Mouse (Mus musculus) CH12.LX (cell line): ENCODE data around the gene Psme1. TPM values are rescaled to one million over a fixed set of nuclear protein-coding genes. Genes with fewer than 3 reads are reported as not detected.

ENCODE experiments used
- DNase-seq: peaks from one replicate; pipeline ENCODE4 v3.0.0-alpha.2; 2013; ENCODE audit errors: extremely low read depth
- H3K27ac ChIP-seq: 2 replicates; pipeline ENCODE4 v1.5.1; 2012; ENCODE audit warnings: low read depth, mild to moderate bottlenecking, control low read depth, moderate library complexity; ENCODE audit not compliant: insufficient read depth
- H3K27me3 ChIP-seq: replicated peaks from 2 replicates; pipeline ENCODE3; 2012; ENCODE audit warnings: inconsistent platforms
- H3K36me3 ChIP-seq, 2 experiments: replicated peaks in 1 of 2; 2 replicates each; pipeline versions ENCODE3 to v1.6.1; 2012; ENCODE audit warnings: inconsistent platforms in 1 of 2, low read length in 1 of 2, mild to moderate bottlenecking in 1 of 2, mixed read lengths in 1 of 2, moderate library complexity in 1 of 2; ENCODE audit not compliant: control insufficient read depth in 1 of 2, insufficient read depth in 1 of 2
- H3K4me1 ChIP-seq, 2 experiments: 2 replicates each; pipeline ENCODE4 v1.6.1; 2012; ENCODE audit warnings: inconsistent platforms in 1 of 2, moderate library complexity in 1 of 2; ENCODE audit not compliant: insufficient read depth in 2 of 2, control insufficient read depth in 1 of 2
- H3K4me2 ChIP-seq: 2 replicates; pipeline ENCODE4 v1.6.1; 2012; ENCODE audit warnings: low read depth, mild to moderate bottlenecking, control low read depth; ENCODE audit not compliant: poor library complexity, insufficient read depth, severe bottlenecking
- H3K4me3 ChIP-seq, 3 experiments: fragments of 150-350 bp in 1 of 3; sonication (generic) in 1 of 3; replicated peaks in 1 of 3; 2 replicates each; pipeline versions ENCODE3 to v1.5.1; 2011 to 2012; ENCODE audit warnings: low read depth in 2 of 3, low read length in 2 of 3, mild to moderate bottlenecking in 2 of 3, moderate library complexity in 2 of 3, control low read depth in 1 of 3, improper control_type of control experiment in 1 of 3, inconsistent platforms in 1 of 3, mixed read lengths in 1 of 3; ENCODE audit not compliant: poor library complexity in 1 of 3
- H3K79me2 ChIP-seq: replicated peaks from 2 replicates; pipeline ENCODE4 v1.6.1; 2012; ENCODE audit warnings: mild to moderate bottlenecking, moderate library complexity; ENCODE audit not compliant: control insufficient read depth, poor library complexity, insufficient read depth, severe bottlenecking; ENCODE audit errors: extremely low read depth
- H3K9ac ChIP-seq: 2 replicates; pipeline ENCODE4 v1.6.1; 2012; ENCODE audit warnings: low read depth, mild to moderate bottlenecking, control low read depth, moderate library complexity; ENCODE audit not compliant: insufficient read depth
- H3K9me3 ChIP-seq: replicated peaks from 2 replicates; pipeline ENCODE3; 2012; ENCODE audit warnings: low read length, inconsistent platforms, mixed read lengths
- ELF1 ChIP-seq: IDR thresholded peaks from 2 replicates; pipeline ENCODE4 v1.6.1; 2014; ENCODE audit warnings: low read depth, mild to moderate bottlenecking, inconsistent platforms, low read length, improper control_type of control experiment
- EP300 ChIP-seq: IDR thresholded peaks from 2 replicates; pipeline ENCODE4 v1.6.1; 2011; ENCODE audit warnings: low read length, improper control_type of control experiment
- GABPA ChIP-seq: IDR thresholded peaks from 2 replicates; pipeline ENCODE4 v1.6.1; 2012; ENCODE audit warnings: low read depth, low read length, improper control_type of control experiment, inconsistent platforms; ENCODE audit not compliant: insufficient replicate concordance
- IRF4 ChIP-seq: IDR thresholded peaks from 2 replicates; pipeline ENCODE4 v1.6.1; 2014; ENCODE audit warnings: low read depth, mild to moderate bottlenecking, inconsistent platforms, low read length, improper control_type of control experiment
- KAT2A ChIP-seq: IDR thresholded peaks from 2 replicates; pipeline ENCODE4 v1.6.1; 2012; ENCODE audit warnings: low read length, improper control_type of control experiment, inconsistent platforms; ENCODE audit not compliant: insufficient replicate concordance
- MAX ChIP-seq: IDR thresholded peaks from 2 replicates; pipeline ENCODE4 v1.6.1; 2011; ENCODE audit warnings: low read length, improper control_type of control experiment
- MXI1 ChIP-seq: IDR thresholded peaks from 2 replicates; pipeline ENCODE4 v1.6.1; 2011; ENCODE audit warnings: mild to moderate bottlenecking, low read depth, low read length, improper control_type of control experiment
- MYC ChIP-seq: IDR thresholded peaks from 2 replicates; pipeline ENCODE4 v1.6.1; 2011; ENCODE audit warnings: low read depth, mild to moderate bottlenecking, improper control_type of control experiment, low read length
- NELFE ChIP-seq: IDR thresholded peaks from 2 replicates; pipeline ENCODE4 v1.6.1; 2011; ENCODE audit warnings: low read depth, low read length, improper control_type of control experiment
- PAX5 ChIP-seq: IDR thresholded peaks from 2 replicates; pipeline ENCODE4 v1.6.1; 2012; ENCODE audit warnings: low read length, inconsistent platforms, mixed read lengths
- RAD21 ChIP-seq: IDR thresholded peaks from 2 replicates; pipeline ENCODE4 v1.6.1; 2011; ENCODE audit warnings: low read depth, mild to moderate bottlenecking, low read length, improper control_type of control experiment, moderate library complexity
- RCOR1 ChIP-seq: conservative IDR thresholded peaks from 2 replicates; pipeline ENCODE4 v1.6.1; 2012; ENCODE audit warnings: low read depth, mild to moderate bottlenecking, inconsistent platforms, low read length, improper control_type of control experiment
- TCF12 ChIP-seq: IDR thresholded peaks from 2 replicates; pipeline ENCODE4 v1.6.1; 2014; ENCODE audit warnings: low read depth, mild to moderate bottlenecking, inconsistent platforms, low read length, improper control_type of control experiment
- UBTF ChIP-seq: IDR thresholded peaks from 2 replicates; pipeline ENCODE4 v1.6.1; 2012; ENCODE audit warnings: low read depth, mild to moderate bottlenecking, inconsistent platforms, low read length, improper control_type of control experiment, moderate library complexity
- ZC3H11A ChIP-seq: IDR thresholded peaks from 2 replicates; pipeline ENCODE4 v1.6.1; 2012; ENCODE audit warnings: low read depth, mild to moderate bottlenecking, inconsistent platforms, low read length, improper control_type of control experiment
- ZKSCAN1 ChIP-seq: IDR thresholded peaks from 2 replicates; pipeline ENCODE4 v1.6.1; 2012; ENCODE audit warnings: low read depth, inconsistent platforms, low read length, improper control_type of control experiment, borderline replicate concordance
- ZMIZ1 ChIP-seq: IDR thresholded peaks from 2 replicates; pipeline ENCODE4 v1.6.1; 2012; ENCODE audit warnings: low read depth, mild to moderate bottlenecking, inconsistent platforms, low read length, improper control_type of control experiment
- ZNF384 ChIP-seq: IDR thresholded peaks from 2 replicates; pipeline ENCODE4 v1.6.1; 2012; ENCODE audit warnings: low read depth, low read length, improper control_type of control experiment, inconsistent platforms
- dilution Hi-C: fragments of 300-500 bp; cut with MboI; formaldehyde crosslinking; loops from 2 replicates; pipeline ENCODE4 v1.14.3; 2020; ENCODE audit warnings: low sequenced_read_pairs; ENCODE audit not compliant: extremely low pct_unique_long_range_greater_than_20kb, extremely low pct_ligation_motif_present
- in situ Hi-C: fragments of 300-500 bp; cut with MboI; formaldehyde crosslinking; loops from 3 replicates; pipeline ENCODE4 v1.14.3; 2019; ENCODE audit warnings: low sequenced_read_pairs, low pct_ligation_motif_present, low pct_unique_long_range_greater_than_20kb, mixed read lengths
- polyA plus RNA-seq: library from polyadenylated mRNA; unstranded; fragments of >175 nt; gene quantifications from 2 replicates; pipeline ENCODE4 v1.2.1, GENCODE M21; 2012; ENCODE audit warnings: low read depth; ENCODE audit not compliant: insufficient read length
- total RNA-seq, 2 experiments: library from RNA; depleted of rRNA; stranded (reverse); fragments of 300-350 nt in 1 of 2; fragments of >200 nt in 1 of 2; gene quantifications; 2 replicates each; pipeline ENCODE4 v1.2.3; 2012 to 2014

Gene Psme1
- total and polyA plus RNA-seq, 3 experiments: 335 to 740 (median 377) TPM

GRCm38 (mm10) chr14:55571760-55572159 lies 6.2 kb upstream of the Psme1 start:
- in situ Hi-C loops: no loop called here
- H3K9ac ChIP-seq: no peak overlapping the region
- H3K36me3 ChIP-seq: peaks cover 23 to 39% of the 10 kb centered on the region in 2 experiments
- H3K27ac ChIP-seq: no peak overlapping the region
- no peaks in the 10 kb centered on the region for H3K27me3 ChIP-seq
- H3K9me3 ChIP-seq: no peaks in the 10 kb centered on the region
- DNase-seq: no peak
- no peak overlapping the region for H3K4me3 ChIP-seq
- H3K4me2 ChIP-seq: no peak overlapping the region
- no peaks in the 10 kb centered on the region for H3K79me2 ChIP-seq
- dilution Hi-C loops: no loop called here
- no peaks in the 10 kb centered on the region for H3K4me1 ChIP-seq
- no peak for TF ChIP-seq ZKSCAN1
- no peak for TF ChIP-seq NELFE
- TF ChIP-seq KAT2A: no peak
- no peak for TF ChIP-seq IRF4
- TF ChIP-seq UBTF: no peak
- TF ChIP-seq MAX: no peak
- TF ChIP-seq ZC3H11A: no peak
- TF ChIP-seq GABPA: no peak
- TF ChIP-seq MXI1: no peak

- no peak for DNase-seq
- peaks cover 5 to 18% of the 10 kb centered on the region in 2 experiments for H3K4me1 ChIP-seq
- TF ChIP-seq NELFE: no peak
- TF ChIP-seq EP300: no peak
- TF ChIP-seq ZNF384: no peak
- TF ChIP-seq ELF1: no peak
- TF ChIP-seq GABPA: no peak
- no peak for TF ChIP-seq ZKSCAN1
- no peak for TF ChIP-seq ZC3H11A
- TF ChIP-seq RAD21: no peak
- TF ChIP-seq PAX5: no peak
- TF ChIP-seq ZMIZ1: no peak
- no peak for TF ChIP-seq TCF12
- no peak for TF ChIP-seq MXI1
- no peak for TF ChIP-seq RCOR1
- TF ChIP-seq MYC: no peak
- TF ChIP-seq, all 38 proteins: peak for 0
- dilution Hi-C loops (no loop called here), in situ Hi-C loops (no loop called here)
- Histone ChIP-seq H3K79me2 (peaks cover 12% of the 10 kb centered on the region), H3K27me3 (no peaks in the 10 kb centered on the region), H3K9ac (no peak within 1 kb of the TSS), H3K4me2 (no peak within 1 kb of the TSS), H3K27ac (no peak within 1 kb of the TSS), H3K36me3 (peaks cover 6 to 14% of the 10 kb centered on the region in 2 experiments), H3K9me3 (no peaks in the 10 kb centered on the region), H3K4me3 (no peak within 1 kb of the TSS)
Measured at GRCm38 (mm10) chr14:55575302-55575701, 2.6 kb upstream of the Psme1 start, which contains the start of gene Fitm1. TSS of gene Fitm1 (plus strand) at chr14:55575617.
